11 mouse cellular contexts compared by ENCODE assay signal in the genomic region with DNA sequence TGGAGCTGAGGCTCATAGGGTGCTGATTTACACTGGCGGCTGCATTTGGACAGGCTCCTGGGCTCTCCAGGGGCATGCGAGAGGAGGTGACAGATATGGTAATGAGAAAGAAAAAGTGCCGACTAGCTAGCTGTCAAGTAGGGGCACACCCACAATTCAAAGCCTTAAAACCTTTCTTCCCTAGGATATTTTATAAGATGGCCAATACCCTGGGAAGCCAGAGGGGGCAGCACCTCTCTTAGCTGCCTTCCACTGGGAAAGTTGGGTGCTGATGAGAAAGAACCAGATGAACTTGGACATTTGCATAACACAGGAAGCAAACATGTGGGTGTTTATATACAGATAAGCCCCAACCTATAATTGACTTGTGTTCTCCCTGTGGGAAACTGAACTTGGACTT. TPM values are rescaled to one million over a fixed set of nuclear protein-coding genes. Genes with fewer than 3 reads are reported as not detected.
A peak's percentile ranks its signal among the peaks of the same experiment; 100 is the strongest.
DNase-seq lines count a peak whose midpoint lies in the region; ATAC-seq and TF ChIP-seq lines count a peak whose summit lies in the region.
"Had no signal": no experiment of that assay in that cellular context is flagged by ENCODE, and none has a peak within 500 bp of the region (broad histone marks: within the 10 kb centered on the region; RNA-seq: fewer than 3 reads in every experiment).

No protein-coding gene starts in this region.

- peak; percentile 47 for TF ChIP-seq CTCF in heart, postnatal 0 days (IDR thresholded peaks at IDR 0.05; ENCODE audit: low read depth)

- 6% methylated on average over 3 of the region's 3 CpGs for WGBS in heart, postnatal 0 days
- 17% methylated on average over 3 of the region's 3 CpGs for WGBS in heart, embryonic 12.5 days
- WGBS in midbrain, embryonic 10.5 days = 25% methylated on average over 3 of the region's 3 CpGs
- 15% methylated on average over 3 of the region's 3 CpGs for WGBS in midbrain, embryonic 15.5 days

- no peak for ATAC-seq in heart, postnatal 0 days (ENCODE audit: insufficient read depth, low read depth)
- ATAC-seq in heart, embryonic 12.5 days (ENCODE audit: insufficient number of reproducible peaks, low FRiP score) = no peak
- no peak for ATAC-seq in midbrain, embryonic 15.5 days (replicated peaks)

- no peak overlapping the region for H3K9ac ChIP-seq in heart, postnatal 0 days (replicated peaks; ENCODE audit: low read depth, low read length)
- H3K9ac ChIP-seq in heart, embryonic 12.5 days = no peak overlapping the region
- H3K9ac ChIP-seq in midbrain, embryonic 15.5 days = no peak overlapping the region
- H3K9ac ChIP-seq: lung, embryonic 15.5 days had no signal

- H3K4me3 ChIP-seq in heart, postnatal 0 days (ENCODE audit: low read depth, low read length) = no peak overlapping the region
- no peak overlapping the region for H3K4me3 ChIP-seq in heart, embryonic 12.5 days
- no peak overlapping the region for H3K4me3 ChIP-seq in midbrain, embryonic 10.5 days
- H3K4me3 ChIP-seq in midbrain, embryonic 15.5 days = no peak overlapping the region
- H3K4me3 ChIP-seq: lung, embryonic 15.5 days had no signal

- H3K4me2 ChIP-seq in heart, postnatal 0 days (ENCODE audit: low read depth, low read length) = no peak overlapping the region
- H3K4me2 ChIP-seq in heart, embryonic 12.5 days = no peak overlapping the region
- no peak overlapping the region for H3K4me2 ChIP-seq in midbrain, embryonic 15.5 days
- H3K4me2 ChIP-seq: lung, embryonic 15.5 days had no signal

- no peak overlapping the region for H3K27ac ChIP-seq in heart, postnatal 0 days (ENCODE audit: low read depth)
- H3K27ac ChIP-seq in heart, embryonic 12.5 days (ENCODE audit: poor library complexity, severe bottlenecking) = no peak overlapping the region
- no peak overlapping the region for H3K27ac ChIP-seq in midbrain, embryonic 10.5 days (replicated peaks)
- H3K27ac ChIP-seq in midbrain, embryonic 15.5 days = no peak overlapping the region; the same call in 1 of the 2 replicates
- H3K27ac ChIP-seq: lung, embryonic 15.5 days had no signal

- no peaks in the 10 kb centered on the region for H3K27me3 ChIP-seq in heart, postnatal 0 days (ENCODE audit: control insufficient read depth, insufficient read depth, low read length)
- peaks cover 17% of the 10 kb centered on the region for H3K27me3 ChIP-seq in heart, embryonic 12.5 days (replicated peaks)
- H3K27me3 ChIP-seq in midbrain, embryonic 10.5 days (ENCODE audit: low read depth, poor library complexity, severe bottlenecking) = no peaks in the 10 kb centered on the region
- H3K27me3 ChIP-seq in midbrain, embryonic 15.5 days (replicated peaks) = no peaks in the 10 kb centered on the region
- H3K27me3 ChIP-seq: lung, embryonic 15.5 days had no signal

- no peaks in the 10 kb centered on the region for H3K4me1 ChIP-seq in heart, postnatal 0 days (ENCODE audit: control insufficient read depth, insufficient read depth)
- no peaks in the 10 kb centered on the region for H3K4me1 ChIP-seq in heart, embryonic 12.5 days (replicated peaks)
- H3K4me1 ChIP-seq in midbrain, embryonic 10.5 days = no peaks in the 10 kb centered on the region
- H3K4me1 ChIP-seq in midbrain, embryonic 15.5 days = 0 out of 2 replicates have a peak, but pooled peaks cover 3% of the 10 kb centered on the region
- H3K4me1 ChIP-seq: lung, embryonic 15.5 days had no signal

- TF ChIP-seq EP300 in heart, postnatal 0 days (IDR thresholded peaks at IDR 0.05; ENCODE audit: low read depth) = no peak

- no peaks in the 10 kb centered on the region for H3K9me3 ChIP-seq in heart, postnatal 0 days (replicated peaks; ENCODE audit: control insufficient read depth, low read length)
- H3K9me3 ChIP-seq in heart, embryonic 12.5 days (replicated peaks) = no peaks in the 10 kb centered on the region
- H3K9me3 ChIP-seq in midbrain, embryonic 10.5 days (replicated peaks) = no peaks in the 10 kb centered on the region
- no peaks in the 10 kb centered on the region for H3K9me3 ChIP-seq in midbrain, embryonic 15.5 days
- H3K9me3 ChIP-seq: lung, embryonic 15.5 days had no signal

- DNase-seq in heart, postnatal 0 days (ENCODE audit: low spot score) = no peak
- peak; percentile 26 for DNase-seq in midbrain, embryonic 10.5 days (ENCODE audit: low spot score)
- peak; percentile 56 for DNase-seq in WW6 (ENCODE audit: low read depth, low spot score)
- DNase-seq in mesoderm, embryonic 11.5 days (ENCODE audit: low read depth, low spot score) = peak; percentile 20
- DNase-seq in frontal cortex, postnatal 25 days (ENCODE audit: low spot score in 2 of 2) = no peak
- no peak for DNase-seq in urinary bladder, adult 2 months (ENCODE audit: low spot score)
- DNase-seq: right cerebral cortex, postnatal 25 days had no signal

- no peaks in the 10 kb centered on the region for H3K36me3 ChIP-seq in heart, postnatal 0 days (replicated peaks; ENCODE audit: control insufficient read depth, insufficient read depth, low read length)
- no peaks in the 10 kb centered on the region for H3K36me3 ChIP-seq in heart, embryonic 12.5 days
- H3K36me3 ChIP-seq in midbrain, embryonic 10.5 days = no peaks in the 10 kb centered on the region
- H3K36me3 ChIP-seq in midbrain, embryonic 15.5 days (replicated peaks) = no peaks in the 10 kb centered on the region
- H3K36me3 ChIP-seq: lung, embryonic 15.5 days had no signal

RNA-seq across cellular contexts. Expression of gene Krt28, which starts 5.5 kb away (rescaled TPM):
- total RNA-seq in heart, postnatal 0 days (2014; rRNA removed; ENCODE audit: low replicate concordance) = 3.1 TPM in 1 of 2 replicates, not detected in the other
- polyA plus RNA-seq in heart, postnatal 0 days (2015; fragmentation: Nextera tagmentation; extraction: Ambion mirVana) = 0.10 and 0.14 TPM in 2 replicates
- polyA plus RNA-seq in heart, embryonic 12.5 days (2016; fragmentation: Nextera tagmentation; extraction: Ambion mirVana) = 0.12 and 0.20 TPM in 2 replicates
- polyA plus RNA-seq in midbrain, embryonic 10.5 days (2016; fragmentation: Nextera tagmentation; extraction: Ambion mirVana) = 0.21 and 0.32 TPM in 2 replicates
- polyA plus RNA-seq in midbrain, embryonic 15.5 days (2015; fragmentation: Nextera tagmentation; extraction: Ambion mirVana) = 0.21 and 0.45 TPM in 2 replicates
- polyA plus RNA-seq in urinary bladder, adult 2 months (2012; rRNA removed) = not detected in 2 replicates
- total RNA-seq: gastrocnemius, adult 8-10 months had no signal

RNA-seq across cellular contexts. Expression of gene Krt27, which starts 18.3 kb away (rescaled TPM):
- total RNA-seq in heart, postnatal 0 days (2014; rRNA removed; ENCODE audit: low replicate concordance) = not detected in 2 replicates
- not detected in 2 replicates for polyA plus RNA-seq in heart, postnatal 0 days (2015; fragmentation: Nextera tagmentation; extraction: Ambion mirVana)
- 0.12 TPM in 1 of 2 replicates, not detected in the other for polyA plus RNA-seq in heart, embryonic 12.5 days (2016; fragmentation: Nextera tagmentation; extraction: Ambion mirVana)
- polyA plus RNA-seq in midbrain, embryonic 10.5 days (2016; fragmentation: Nextera tagmentation; extraction: Ambion mirVana) = not detected in 2 replicates
- polyA plus RNA-seq in midbrain, embryonic 15.5 days (2015; fragmentation: Nextera tagmentation; extraction: Ambion mirVana) = 0.10 and 0.21 TPM in 2 replicates
- polyA plus RNA-seq in urinary bladder, adult 2 months (2012; rRNA removed) = not detected in 2 replicates
- total RNA-seq: gastrocnemius, adult 8-10 months had no signal
- polyA plus RNA-seq: lung, embryonic 15.5 days had no signal

RNA-seq across cellular contexts. Expression of gene Krt10, which starts 19.9 kb away (rescaled TPM):
- 0.31 and 0.84 TPM in 2 replicates for total RNA-seq in heart, postnatal 0 days (2014; rRNA removed; ENCODE audit: low replicate concordance)
- 20.4 and 22.6 TPM in 2 replicates for polyA plus RNA-seq in heart, postnatal 0 days (2015; fragmentation: Nextera tagmentation; extraction: Ambion mirVana)
- 16.6 and 18.8 TPM in 2 replicates for polyA plus RNA-seq in heart, embryonic 12.5 days (2016; fragmentation: Nextera tagmentation; extraction: Ambion mirVana)
- polyA plus RNA-seq in midbrain, embryonic 10.5 days (2016; fragmentation: Nextera tagmentation; extraction: Ambion mirVana) = 24.0 and 27.6 TPM in 2 replicates
- 24.4 and 25.0 TPM in 2 replicates for polyA plus RNA-seq in midbrain, embryonic 15.5 days (2015; fragmentation: Nextera tagmentation; extraction: Ambion mirVana)
- polyA plus RNA-seq in urinary bladder, adult 2 months (2012; rRNA removed) = 9.1 and 11.0 TPM in 2 replicates

RNA-seq across cellular contexts. Expression of gene Krt26, which starts 31.5 kb away (rescaled TPM):
- not detected in 2 replicates for total RNA-seq in heart, postnatal 0 days (2014; rRNA removed; ENCODE audit: low replicate concordance)
- not detected in 2 replicates for polyA plus RNA-seq in heart, postnatal 0 days (2015; fragmentation: Nextera tagmentation; extraction: Ambion mirVana)
- polyA plus RNA-seq in heart, embryonic 12.5 days (2016; fragmentation: Nextera tagmentation; extraction: Ambion mirVana) = not detected in 2 replicates
- 0.21 and 0.60 TPM in 2 replicates for polyA plus RNA-seq in midbrain, embryonic 10.5 days (2016; fragmentation: Nextera tagmentation; extraction: Ambion mirVana)
- polyA plus RNA-seq in midbrain, embryonic 15.5 days (2015; fragmentation: Nextera tagmentation; extraction: Ambion mirVana) = 0.14 and 0.22 TPM in 2 replicates
- not detected in 2 replicates for polyA plus RNA-seq in urinary bladder, adult 2 months (2012; rRNA removed)
- total RNA-seq: gastrocnemius, adult 8-10 months had no signal
- polyA plus RNA-seq: lung, embryonic 15.5 days had no signal

RNA-seq across cellular contexts. Expression of gene Krt25, which starts 46.5 kb away (rescaled TPM):
- total RNA-seq in heart, postnatal 0 days (2014; rRNA removed; ENCODE audit: low replicate concordance) = not detected in 2 replicates
- polyA plus RNA-seq in heart, postnatal 0 days (2015; fragmentation: Nextera tagmentation; extraction: Ambion mirVana) = 0.07 and 0.12 TPM in 2 replicates
- not detected in 2 replicates for polyA plus RNA-seq in heart, embryonic 12.5 days (2016; fragmentation: Nextera tagmentation; extraction: Ambion mirVana)
- not detected in 2 replicates for polyA plus RNA-seq in midbrain, embryonic 10.5 days (2016; fragmentation: Nextera tagmentation; extraction: Ambion mirVana)
- polyA plus RNA-seq in midbrain, embryonic 15.5 days (2015; fragmentation: Nextera tagmentation; extraction: Ambion mirVana) = 0.11 and 0.22 TPM in 2 replicates
- polyA plus RNA-seq in urinary bladder, adult 2 months (2012; rRNA removed) = not detected in 2 replicates
- total RNA-seq: gastrocnemius, adult 8-10 months had no signal
- polyA plus RNA-seq: lung, embryonic 15.5 days had no signal

Comparison
In these comparisons a context has a peak if more than half of its experiments do, and no peak if none do; other contexts are left out.
1. DNase-seq: peak in midbrain, embryonic 10.5 days (single experiment), WW6 (single experiment) and mesoderm, embryonic 11.5 days (single experiment); none in heart, postnatal 0 days (single experiment), frontal cortex, postnatal 25 days (0 of 2) and urinary bladder, adult 2 months (single experiment).